Comparison of ENCODE assay signal across 9 mouse cellular contexts in genomic region chr5:125123206-125123605, GRCm38 (mm10). TPM values are rescaled to one million over a fixed set of nuclear protein-coding genes. Genes with fewer than 3 reads are reported as not detected.
DNase-seq lines count a peak whose midpoint lies in the region; ATAC-seq and TF ChIP-seq lines count a peak whose summit lies in the region.
"Had no signal": no experiment of that assay in that cellular context is flagged by ENCODE, and none has a peak within 500 bp of the region (broad histone marks: within the 10 kb centered on the region; RNA-seq: fewer than 3 reads in every experiment).

No protein-coding gene starts in this region.

- peaks cover 48% of the 10 kb centered on the region for H3K36me3 ChIP-seq in heart, embryonic 10.5 days
- H3K36me3 ChIP-seq in midbrain, embryonic 15.5 days (replicated peaks), result peaks cover 6% of the 10 kb centered on the region; the same call in 1 of the 2 replicates

- H3K9ac ChIP-seq in midbrain, embryonic 15.5 days, result no peak overlapping the region
- H3K9ac ChIP-seq: limb, embryonic 13.5 days had no signal

- no peak for DNase-seq in left cerebral cortex, adult 2 months (ENCODE audit: extremely low spot score in 1 of 2, low spot score in 2 of 2)
- DNase-seq in left cerebral cortex, adult 8-10 months (ENCODE audit: low spot score in 2 of 2), result no peak
- no peak for DNase-seq in heart, embryonic 10.5 days (ENCODE audit: low spot score)
- DNase-seq in kidney, postnatal 25 days, result peak; percentile 75 to 86
- no peak for DNase-seq in cerebellum, postnatal 4 days (ENCODE audit: low spot score in 2 of 2)
- no peak for DNase-seq in thymus, postnatal 4 days
- DNase-seq in spleen, adult 12 weeks (ENCODE audit: low spot score), result no peak

- WGBS in heart, embryonic 10.5 days, result 61% methylated on average over 3 of the region's 3 CpGs
- 43% methylated on average over 3 of the region's 3 CpGs for WGBS in midbrain, embryonic 15.5 days

- H3K27ac ChIP-seq in left cerebral cortex, adult 2 months, result no peak overlapping the region
- 0 out of 2 replicates have a peak overlapping the region, but pooled peaks have one; percentile 3 for H3K27ac ChIP-seq in heart, embryonic 10.5 days
- H3K27ac ChIP-seq in midbrain, embryonic 15.5 days, result peak overlapping the region; percentile 21; the same call in 1 of the 2 replicates

- no peak overlapping the region for H3K4me3 ChIP-seq in left cerebral cortex, adult 2 months
- H3K4me3 ChIP-seq in heart, embryonic 10.5 days, result no peak overlapping the region
- H3K4me3 ChIP-seq in midbrain, embryonic 15.5 days, result no peak overlapping the region
- H3K4me3 ChIP-seq: limb, embryonic 13.5 days had no signal

- no peak overlapping the region for H3K4me2 ChIP-seq in midbrain, embryonic 15.5 days
- H3K4me2 ChIP-seq: limb, embryonic 13.5 days had no signal

- no peaks in the 10 kb centered on the region for H3K9me3 ChIP-seq in heart, embryonic 10.5 days
- H3K9me3 ChIP-seq in midbrain, embryonic 15.5 days, result no peaks in the 10 kb centered on the region
- H3K9me3 ChIP-seq: limb, embryonic 13.5 days had no signal

- TF ChIP-seq CTCF in left cerebral cortex, adult 2 months (IDR thresholded peaks at IDR 0.05), result peak; percentile 12

- intact Hi-C loops in left cerebral cortex, adult 2 months (cut with DNase I), result no loop called here

- no peak for ATAC-seq in midbrain, embryonic 15.5 days (replicated peaks)

- H3K4me1 ChIP-seq in heart, embryonic 10.5 days, result peaks cover 80% of the 10 kb centered on the region
- peaks cover 36% of the 10 kb centered on the region for H3K4me1 ChIP-seq in midbrain, embryonic 15.5 days

- H3K27me3 ChIP-seq in heart, embryonic 10.5 days (ENCODE audit: insufficient read depth, poor library complexity, severe bottlenecking), result no peaks in the 10 kb centered on the region
- no peaks in the 10 kb centered on the region for H3K27me3 ChIP-seq in midbrain, embryonic 15.5 days (replicated peaks)
- H3K27me3 ChIP-seq: limb, embryonic 13.5 days had no signal

RNA-seq across cellular contexts. Expression of gene Ncor2, which starts 55.8 kb away (rescaled TPM):
- total RNA-seq in left cerebral cortex, adult 2 months (2021), result 100 to 1,000 TPM; 228 to 270 TPM
- total RNA-seq in left cerebral cortex, adult 8-10 months (2022), result 100 to 1,000 TPM; 171 to 184 (median 179) TPM
- 17.8 and 23.3 TPM in 2 replicates for polyA plus RNA-seq in heart, embryonic 10.5 days (2016; fragmentation: Nextera tagmentation; extraction: Ambion mirVana)
- polyA plus RNA-seq in midbrain, embryonic 15.5 days (2015; fragmentation: Nextera tagmentation; extraction: Ambion mirVana), result 25.6 and 27.6 TPM in 2 replicates

Comparison
In these comparisons a context has a peak if more than half of its experiments do, and no peak if none do; other contexts are left out.
1. DNase-seq: peak in kidney, postnatal 25 days (2 of 2); none in left cerebral cortex, adult 2 months (0 of 2), left cerebral cortex, adult 8-10 months (0 of 2), heart, embryonic 10.5 days (single experiment), cerebellum, postnatal 4 days (0 of 2), thymus, postnatal 4 days (single experiment) and spleen, adult 12 weeks (single experiment).